Mouse (Mus musculus): ENCODE results near the gene Fgd2. TPM values are rescaled to one million over a fixed set of nuclear protein-coding genes. Genes with fewer than 3 reads are reported as not detected.
"Not testable (repeated sequence)": the region's sequence is repeated elsewhere in the genome, so short reads cannot be mapped to it uniquely, and the experiment has no call there.

Gene Fgd2
- 6.5 and 8.3 TPM in 2 replicates for polyA plus RNA-seq (2015; fragmentation: Nextera tagmentation; extraction: Ambion mirVana)

GRCm38 (mm10) chr17:29360761-29361221 lies at the start of gene Fgd2:
TSS of gene Fgd2 (plus strand) at chr17:29360914.
- ATAC-seq (ENCODE audit: low FRiP score, low read depth), result no peak
- Histone ChIP-seq H3K4me2 (no peak within 1 kb of the TSS), H3K4me1 (replicated peaks) (peaks cover 16% of the 10 kb centered on the region), H3K9ac (no peak within 1 kb of the TSS), H3K27ac (replicated peaks) (no peak within 1 kb of the TSS), H3K9me3 (no peaks in the 10 kb centered on the region), H3K36me3 (no peaks in the 10 kb centered on the region), H3K4me3 (no peak within 1 kb of the TSS), H3K27me3 (no peaks in the 10 kb centered on the region)
- 27% methylated on average over 5 of the region's 5 CpGs for WGBS

GRCm38 (mm10) chr17:29311602-29312001 lies 49.1 kb upstream of the Fgd2 start:
- Histone ChIP-seq H3K36me3 (no peaks in the 10 kb centered on the region), H3K9me3 (no peaks in the 10 kb centered on the region), H3K4me2 (no peak overlapping the region), H3K9ac (no peak overlapping the region), H3K4me1 (replicated peaks) (peaks cover 7% of the 10 kb centered on the region; the same call in 1 of the 2 replicates), H3K27ac (replicated peaks) (no peak overlapping the region), H3K27me3 (no peaks in the 10 kb centered on the region), H3K4me3 (no peak overlapping the region)
- no peak for ATAC-seq (ENCODE audit: low FRiP score, low read depth)
- 91% methylated on average over 8 of the region's 8 CpGs for WGBS

GRCm38 (mm10) chr17:29312082-29312481 lies 48.6 kb upstream of the Fgd2 start:
- no peak overlapping the region for H3K4me3 ChIP-seq
- no peak overlapping the region for H3K4me2 ChIP-seq
- no peak overlapping the region for H3K27ac ChIP-seq (replicated peaks)
- WGBS, result 94% methylated on average over 2 of the region's 2 CpGs
- peaks cover 6% of the 10 kb centered on the region; the same call in 1 of the 2 replicates for H3K4me1 ChIP-seq (replicated peaks)
- no peak overlapping the region for H3K9ac ChIP-seq
- H3K27me3 ChIP-seq, result no peaks in the 10 kb centered on the region
- H3K9me3 ChIP-seq, result no peaks in the 10 kb centered on the region
- H3K36me3 ChIP-seq, result no peaks in the 10 kb centered on the region
- no peak for ATAC-seq (ENCODE audit: low FRiP score, low read depth)

GRCm38 (mm10) chr17:29313300-29313699 lies 47.4 kb upstream of the Fgd2 start:
- H3K9ac ChIP-seq, result no peak overlapping the region
- no peak for ATAC-seq (ENCODE audit: low FRiP score, low read depth)
- peaks cover 5% of the 10 kb centered on the region; the same call in 1 of the 2 replicates for H3K4me1 ChIP-seq (replicated peaks)
- no peak overlapping the region for H3K4me3 ChIP-seq
- H3K27ac ChIP-seq (replicated peaks), result no peak overlapping the region
- no peaks in the 10 kb centered on the region for H3K27me3 ChIP-seq
- no peaks in the 10 kb centered on the region for H3K9me3 ChIP-seq
- H3K4me2 ChIP-seq, result no peak overlapping the region
- H3K36me3 ChIP-seq, result no peaks in the 10 kb centered on the region

GRCm38 (mm10) chr17:29315672-29316465 lies 44.8 kb upstream of the Fgd2 start:
- Histone ChIP-seq H3K4me1 (replicated peaks) (peaks cover 8% of the 10 kb centered on the region; the same call in 1 of the 2 replicates), H3K27me3 (peaks cover 6% of the 10 kb centered on the region; the same call in 1 of the 2 replicates), H3K9ac (no peak overlapping the region), H3K4me3 (no peak overlapping the region), H3K4me2 (no peak overlapping the region), H3K36me3 (no peaks in the 10 kb centered on the region), H3K9me3 (no peaks in the 10 kb centered on the region), H3K27ac (replicated peaks) (no peak overlapping the region)
- ATAC-seq (ENCODE audit: low FRiP score, low read depth), result no peak
- 46% methylated on average over 9 of the region's 9 CpGs for WGBS

- WGBS, result 65% methylated on average over 3 of the region's 3 CpGs
- H3K9ac ChIP-seq, result no peak overlapping the region
- H3K4me1 ChIP-seq (replicated peaks), result peaks cover 8% of the 10 kb centered on the region; the same call in 1 of the 2 replicates
- no peak overlapping the region for H3K27ac ChIP-seq (replicated peaks)
- H3K9me3 ChIP-seq, result no peaks in the 10 kb centered on the region
- ATAC-seq (ENCODE audit: low FRiP score, low read depth), result no peak
- H3K4me3 ChIP-seq, result no peak overlapping the region
- peaks cover 15% of the 10 kb centered on the region for H3K27me3 ChIP-seq
- no peak overlapping the region for H3K4me2 ChIP-seq
- H3K36me3 ChIP-seq, result no peaks in the 10 kb centered on the region
Measured at GRCm38 (mm10) chr17:29316891-29317290, 43.8 kb upstream of the Fgd2 start.

- H3K4me1 ChIP-seq (replicated peaks); H3K36me3 ChIP-seq; H3K27ac ChIP-seq (replicated peaks); ATAC-seq (ENCODE audit: low FRiP score, low read depth); H3K4me3 ChIP-seq; H3K9ac ChIP-seq; H3K4me2 ChIP-seq; H3K9me3 ChIP-seq: not testable (repeated sequence)
- peaks cover 20% of the 10 kb centered on the region for H3K27me3 ChIP-seq
- WGBS, result 88% methylated on average over 3 of the region's 3 CpGs
Measured at GRCm38 (mm10) chr17:29317380-29317779, 43.3 kb upstream of the Fgd2 start, which contains the start of gene Pi16. TSS of gene Pi16 (plus strand) at chr17:29317680.

- Histone ChIP-seq H3K9me3 (no peaks in the 10 kb centered on the region), H3K27ac (replicated peaks) (no peak overlapping the region), H3K9ac (no peak overlapping the region), H3K4me1 (replicated peaks) (peaks cover 13% of the 10 kb centered on the region; the same call in 1 of the 2 replicates), H3K4me3 (no peak overlapping the region), H3K27me3 (peaks cover 27% of the 10 kb centered on the region), H3K36me3 (no peaks in the 10 kb centered on the region), H3K4me2 (no peak overlapping the region)
- ATAC-seq (ENCODE audit: low FRiP score, low read depth), result no peak
- WGBS, result 46% methylated on average over 6 of the region's 6 CpGs
Measured at GRCm38 (mm10) chr17:29318731-29319250, 41.9 kb upstream of the Fgd2 start.

GRCm38 (mm10) chr17:29319476-29319875 lies 41.2 kb upstream of the Fgd2 start:
- WGBS, result 93% methylated on average over 7 of the region's 7 CpGs
- ATAC-seq (ENCODE audit: low FRiP score, low read depth), result no peak

GRCm38 (mm10) chr17:29319881-29320639 lies 40.7 kb upstream of the Fgd2 start:
- no peak for ATAC-seq (ENCODE audit: low FRiP score, low read depth)
- WGBS, result 68% methylated on average over 8 of the region's 8 CpGs
- Histone ChIP-seq H3K4me3 (no peak overlapping the region), H3K4me2 (no peak overlapping the region), H3K27me3 (peaks cover 27% of the 10 kb centered on the region), H3K4me1 (replicated peaks) (peaks cover 13% of the 10 kb centered on the region; the same call in 1 of the 2 replicates), H3K27ac (replicated peaks) (no peak overlapping the region), H3K9me3 (no peaks in the 10 kb centered on the region), H3K9ac (no peak overlapping the region), H3K36me3 (no peaks in the 10 kb centered on the region)

More at GRCm38 (mm10) chr17:29319476-29319875, 41.2 kb upstream of the Fgd2 start:
- Histone ChIP-seq H3K27me3 (peaks cover 27% of the 10 kb centered on the region), H3K27ac (replicated peaks) (no peak overlapping the region), H3K4me3 (no peak overlapping the region), H3K9me3 (no peaks in the 10 kb centered on the region), H3K36me3 (no peaks in the 10 kb centered on the region), H3K4me2 (no peak overlapping the region), H3K4me1 (replicated peaks) (peaks cover 13% of the 10 kb centered on the region; the same call in 1 of the 2 replicates), H3K9ac (no peak overlapping the region)

- no peak for ATAC-seq (ENCODE audit: low FRiP score, low read depth)
- Histone ChIP-seq H3K4me1 (replicated peaks) (peaks cover 23% of the 10 kb centered on the region), H3K9me3 (no peaks in the 10 kb centered on the region), H3K4me2 (peak overlapping the region; percentile 24; the same call in 1 of the 2 replicates), H3K27ac (replicated peaks) (no peak overlapping the region), H3K36me3 (no peaks in the 10 kb centered on the region), H3K4me3 (no peak overlapping the region), H3K9ac (no peak overlapping the region), H3K27me3 (peaks cover 27% of the 10 kb centered on the region)
- WGBS, result 26% methylated on average over 41 of the region's 41 CpGs
Measured at GRCm38 (mm10) chr17:29321765-29322602, 38.7 kb upstream of the Fgd2 start.
